Mouse (Mus musculus): ENCODE measurements around the gene Prrc2a. TPM values are rescaled to one million over a fixed set of nuclear protein-coding genes. Genes with fewer than 3 reads are reported as not detected.

Gene Prrc2a
- polyA plus RNA-seq, 1 experiment, result 373 TPM

GRCm38 (mm10) chr17:35102299-35102698, 62.4 kb downstream of the Prrc2a start:
- 73% methylated on average over 8 of the region's 8 CpGs for WGBS
- H3K4me3 ChIP-seq (replicated peaks; ENCODE audit: extremely low read depth, low read depth, low read length), result no peak overlapping the region
- DNase-seq, result no peak
- no peaks in the 10 kb centered on the region for H3K4me1 ChIP-seq (ENCODE audit: control insufficient read depth, insufficient read depth, low read length)
- TF ChIP-seq CTCF (IDR thresholded peaks at IDR 0.05; ENCODE audit: insufficient read depth, low read length), result no peak
- no peak for TF ChIP-seq POLR2A (IDR thresholded peaks at IDR 0.05; ENCODE audit: borderline replicate concordance, extremely low read depth, low read depth, low read length)

GRCm38 (mm10) chr17:35101161-35101560, 63.5 kb downstream of the Prrc2a start:
- 81% methylated on average over 11 of the region's 11 CpGs for WGBS

GRCm38 (mm10) chr17:35100196-35100765, 64.4 kb downstream of the Prrc2a start:
- 73% methylated on average over 10 of the region's 10 CpGs for WGBS
- H3K4me3 ChIP-seq (replicated peaks; ENCODE audit: extremely low read depth, low read depth, low read length), result no peak overlapping the region
- no peak for DNase-seq
- no peak for TF ChIP-seq POLR2A (IDR thresholded peaks at IDR 0.05; ENCODE audit: borderline replicate concordance, extremely low read depth, low read depth, low read length)
- no peak for TF ChIP-seq CTCF (IDR thresholded peaks at IDR 0.05; ENCODE audit: insufficient read depth, low read length)
- H3K4me1 ChIP-seq (ENCODE audit: control insufficient read depth, insufficient read depth, low read length), result no peaks in the 10 kb centered on the region

More at GRCm38 (mm10) chr17:35101161-35101560, 63.5 kb downstream of the Prrc2a start:
- DNase-seq, result no peak
- TF ChIP-seq CTCF (IDR thresholded peaks at IDR 0.05; ENCODE audit: insufficient read depth, low read length) (no peak), POLR2A (IDR thresholded peaks at IDR 0.05; ENCODE audit: borderline replicate concordance, extremely low read depth, low read depth, low read length) (no peak)
- Histone ChIP-seq H3K4me3 (replicated peaks; ENCODE audit: extremely low read depth, low read depth, low read length) (no peak overlapping the region), H3K4me1 (ENCODE audit: control insufficient read depth, insufficient read depth, low read length) (no peaks in the 10 kb centered on the region)

Other genes with a start within 250 kb of the Prrc2a start
- gene Neu1, start 233.6 kb downstream of the Prrc2a start, polyA plus RNA-seq (2012; rRNA removed), result 40.4 and 46.6 TPM in 2 replicates
- 20.1 and 93.1 TPM in 2 replicates for gene Hspa1b, start 205.7 kb downstream of the Prrc2a start, polyA plus RNA-seq (2012; rRNA removed)
- not detected in 2 replicates for gene Gm20481, start 195.0 kb downstream of the Prrc2a start, polyA plus RNA-seq (2012; rRNA removed)
- gene Hspa1a, start 192.7 kb downstream of the Prrc2a start, polyA plus RNA-seq (2012; rRNA removed), result 12.9 and 66.3 TPM in 2 replicates
- gene Hspa1l, start 192.2 kb downstream of the Prrc2a start, polyA plus RNA-seq (2012; rRNA removed), result 0.81 and 1.3 TPM in 2 replicates
- gene Lsm2, start 183.0 kb downstream of the Prrc2a start, polyA plus RNA-seq (2012; rRNA removed), result 42.3 and 51.6 TPM in 2 replicates
- 119 and 159 TPM in 2 replicates for gene Vars, start 163.9 kb downstream of the Prrc2a start, polyA plus RNA-seq (2012; rRNA removed)
- 4.0 and 4.2 TPM in 2 replicates for gene Vwa7, start 148.3 kb downstream of the Prrc2a start, polyA plus RNA-seq (2012; rRNA removed)
- gene Sapcd1, start 136.9 kb downstream of the Prrc2a start, polyA plus RNA-seq (2012; rRNA removed), result 2.1 and 2.8 TPM in 2 replicates
- gene Msh5, start 118.2 kb downstream of the Prrc2a start, polyA plus RNA-seq (2012; rRNA removed), result 5.4 and 6.0 TPM in 2 replicates
- 124 and 153 TPM in 2 replicates for gene Clic1, start 114.9 kb downstream of the Prrc2a start, polyA plus RNA-seq (2012; rRNA removed)
- 137 and 141 TPM in 2 replicates for gene Ddah2, start 105.9 kb downstream of the Prrc2a start, polyA plus RNA-seq (2012; rRNA removed)
- 3.8 and 90.0 TPM in 2 replicates for gene Ly6g6c, start 99.5 kb downstream of the Prrc2a start, polyA plus RNA-seq (2012; rRNA removed)
- 1.0 and 2.1 TPM in 2 replicates for gene Mpig6b, start 98.7 kb downstream of the Prrc2a start, polyA plus RNA-seq (2012; rRNA removed)
- gene Ly6g6e, start 88.0 kb downstream of the Prrc2a start, polyA plus RNA-seq (2012; rRNA removed), result 5.8 and 25.7 TPM in 2 replicates
- 14.5 and 16.7 TPM in 2 replicates for gene Ly6g6d, start 86.8 kb downstream of the Prrc2a start, polyA plus RNA-seq (2012; rRNA removed)
- 0.16 and 0.84 TPM in 2 replicates for gene Ly6g6f, start 79.3 kb downstream of the Prrc2a start, polyA plus RNA-seq (2012; rRNA removed)
- gene Abhd16a, start 75.6 kb downstream of the Prrc2a start, polyA plus RNA-seq (2012; rRNA removed), result 196 and 245 TPM in 2 replicates
- not detected in 2 replicates for gene Ly6g5c, start 56.6 kb downstream of the Prrc2a start, polyA plus RNA-seq (2012; rRNA removed)
- 1.4 and 2.0 TPM in 2 replicates for gene Ly6g5b, start 49.5 kb downstream of the Prrc2a start, polyA plus RNA-seq (2012; rRNA removed)
- 17.9 and 21.9 TPM in 2 replicates for gene Gpank1, start 43.4 kb downstream of the Prrc2a start, polyA plus RNA-seq (2012; rRNA removed)
- 232 and 297 TPM in 2 replicates for gene Csnk2b, start 42.8 kb downstream of the Prrc2a start, polyA plus RNA-seq (2012; rRNA removed)
- 12.1 and 12.9 TPM in 2 replicates for gene D17H6S53E, start 38.5 kb downstream of the Prrc2a start, polyA plus RNA-seq (2012; rRNA removed)
- 0.12 TPM in 1 of 2 replicates, not detected in the other for gene Apom, start 32.8 kb downstream of the Prrc2a start, polyA plus RNA-seq (2012; rRNA removed)
- 227 and 234 TPM in 2 replicates for gene Bag6, start 29.7 kb downstream of the Prrc2a start, polyA plus RNA-seq (2012; rRNA removed)
- 1.4 and 1.6 TPM in 2 replicates for gene Aif1, start 11.2 kb upstream of the Prrc2a start, polyA plus RNA-seq (2012; rRNA removed)
- gene Lst1, start 23.5 kb upstream of the Prrc2a start, polyA plus RNA-seq (2012; rRNA removed), result 19.7 and 37.0 TPM in 2 replicates
- gene Ltb, start 29.5 kb upstream of the Prrc2a start, polyA plus RNA-seq (2012; rRNA removed), result 28.1 and 29.9 TPM in 2 replicates
- 2.1 and 2.5 TPM in 2 replicates for gene Tnf, start 37.1 kb upstream of the Prrc2a start, polyA plus RNA-seq (2012; rRNA removed)
- 1.0 and 1.1 TPM in 2 replicates for gene Lta, start 40.5 kb upstream of the Prrc2a start, polyA plus RNA-seq (2012; rRNA removed)
- gene Gm16181, start 55.9 kb upstream of the Prrc2a start, polyA plus RNA-seq (2012; rRNA removed), result 1.2 TPM in 1 of 2 replicates, not detected in the other
- gene Atp6v1g2, start 68.8 kb upstream of the Prrc2a start, polyA plus RNA-seq (2012; rRNA removed), result 6.3 and 8.1 TPM in 2 replicates
- gene Nfkbil1, start 70.9 kb upstream of the Prrc2a start, polyA plus RNA-seq (2012; rRNA removed), result 16.5 and 21.6 TPM in 2 replicates
- 245 and 304 TPM in 2 replicates for gene Ddx39b, start 76.8 kb upstream of the Prrc2a start, polyA plus RNA-seq (2012; rRNA removed)
- 878 and 1,286 TPM in 2 replicates for gene H2-D1, start 97.8 kb upstream of the Prrc2a start, polyA plus RNA-seq (2012; rRNA removed)
- 0.49 and 0.71 TPM in 2 replicates for gene H2-Q1, start 155.5 kb upstream of the Prrc2a start, polyA plus RNA-seq (2012; rRNA removed)
- gene H2-Q2, start 177.3 kb upstream of the Prrc2a start, polyA plus RNA-seq (2012; rRNA removed), result 6.4 and 6.6 TPM in 2 replicates
- 152 and 267 TPM in 2 replicates for gene H2-Q4, start 214.7 kb upstream of the Prrc2a start, polyA plus RNA-seq (2012; rRNA removed)